Mouse (Mus musculus): ENCODE data around the gene Dysf. TPM values are rescaled to one million over a fixed set of nuclear protein-coding genes. Genes with fewer than 3 reads are reported as not detected.

Dysf gene
- polyA plus RNA-seq, 1 experiment from 2014 or later = 13.7 TPM

DNA sequence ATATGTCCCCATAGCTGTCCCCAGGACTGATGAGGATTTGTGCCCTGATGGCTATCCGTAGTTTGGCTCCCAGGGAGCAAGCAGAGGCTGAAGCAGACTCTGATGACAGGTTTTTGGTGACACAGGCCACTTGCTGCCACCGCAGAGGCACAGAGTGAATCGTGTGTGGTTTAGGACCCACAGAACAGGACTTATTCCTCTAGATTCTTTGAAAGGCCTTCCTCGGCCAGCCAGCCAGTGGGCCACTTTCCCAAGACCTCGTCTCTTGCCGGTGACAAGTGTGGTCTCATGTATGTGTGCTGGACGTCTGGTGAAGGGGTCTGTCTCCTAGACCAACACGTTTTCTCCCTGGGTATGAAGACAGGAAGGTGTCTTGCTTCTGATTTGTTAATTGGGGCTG lies 48.8 kb downstream of the Dysf start:
- Histone ChIP-seq H3K36me3 (peaks cover 3% of the 10 kb centered on the region; the same call in 1 of the 2 replicates), H3K9me3 (no peaks in the 10 kb centered on the region), H3K27me3 (ENCODE audit: insufficient read depth, poor library complexity, severe bottlenecking) (no peaks in the 10 kb centered on the region), H3K4me1 (peaks cover 47% of the 10 kb centered on the region), H3K27ac (peak overlapping the region; percentile 52; the same call in 1 of the 2 replicates), H3K4me3 (no peak overlapping the region)
- 75% methylated on average over 8 of the region's 8 CpGs for WGBS
- peak; percentile 62 for DNase-seq (ENCODE audit: low spot score)

DNA sequence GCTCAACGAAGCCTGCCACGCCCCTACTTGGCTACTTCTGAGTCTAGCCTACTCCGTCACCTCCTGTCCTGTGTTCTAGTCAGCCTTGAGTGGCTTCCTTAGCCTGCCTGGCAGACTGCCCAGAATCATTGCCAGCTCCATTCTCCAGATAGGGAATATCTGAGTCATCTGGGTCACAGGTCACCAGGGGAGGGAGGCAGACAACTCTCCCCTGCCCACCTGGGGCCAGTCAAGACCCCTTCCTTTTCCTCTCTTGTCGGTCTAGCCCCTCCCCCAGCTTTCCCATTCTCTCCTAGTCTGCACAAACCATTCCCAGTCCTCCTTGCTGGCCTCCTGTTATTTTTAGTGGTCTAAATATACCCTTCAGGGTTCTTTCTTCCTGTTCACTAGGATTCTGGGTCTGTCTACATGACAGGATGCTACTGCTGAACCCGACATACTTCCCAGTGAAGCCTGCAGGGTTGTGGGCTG lies 50.3 kb downstream of the Dysf start:
- H3K4me3 ChIP-seq = no peak overlapping the region
- H3K27ac ChIP-seq = peak overlapping the region; percentile 52
- no peaks in the 10 kb centered on the region for H3K27me3 ChIP-seq (ENCODE audit: insufficient read depth, poor library complexity, severe bottlenecking)
- DNase-seq (ENCODE audit: low spot score) = peak; percentile 81
- peaks cover 39% of the 10 kb centered on the region for H3K4me1 ChIP-seq
- H3K36me3 ChIP-seq = peaks cover 5% of the 10 kb centered on the region; the same call in 1 of the 2 replicates
- no peaks in the 10 kb centered on the region for H3K9me3 ChIP-seq
- 36% methylated on average over 5 of the region's 5 CpGs for WGBS

DNA sequence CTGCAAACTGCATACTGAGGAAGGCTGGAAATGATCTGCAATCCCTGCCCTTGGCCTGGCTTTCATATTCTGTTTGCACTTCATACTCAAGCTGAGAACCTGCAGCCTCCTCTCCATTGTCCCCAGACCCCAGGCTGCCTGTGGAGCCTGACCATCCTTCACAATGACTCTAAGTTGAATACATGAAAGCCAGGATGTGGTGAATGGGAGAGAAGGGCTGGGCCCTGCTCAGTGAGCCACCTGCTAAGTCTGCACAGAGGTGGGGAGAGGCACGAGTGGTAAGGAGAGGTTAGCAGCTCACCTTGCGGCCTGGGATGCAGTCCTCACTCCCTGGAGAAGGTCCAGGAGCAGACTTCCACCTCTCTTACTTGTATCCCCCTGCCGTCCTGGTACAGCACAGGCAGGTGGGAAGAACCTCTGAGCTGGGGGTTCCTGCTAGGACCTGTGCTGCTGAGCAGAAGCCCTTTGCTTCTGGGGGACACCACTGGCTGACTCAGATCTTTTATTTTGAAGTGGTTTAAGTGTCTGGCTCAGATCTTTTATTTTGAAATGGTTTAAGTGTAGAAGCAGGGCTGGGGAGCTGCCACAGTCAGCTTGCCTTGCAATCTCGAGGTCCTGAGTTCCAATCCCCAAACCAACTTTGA lies 51.5 kb downstream of the Dysf start:
- no peaks in the 10 kb centered on the region for H3K27me3 ChIP-seq (ENCODE audit: insufficient read depth, poor library complexity, severe bottlenecking)
- H3K36me3 ChIP-seq = peaks cover 15% of the 10 kb centered on the region; the same call in 1 of the 2 replicates
- WGBS = 59% methylated on average over 4 of the region's 4 CpGs
- H3K4me1 ChIP-seq = peaks cover 33% of the 10 kb centered on the region
- no peak overlapping the region for H3K4me3 ChIP-seq
- no peaks in the 10 kb centered on the region for H3K9me3 ChIP-seq
- H3K27ac ChIP-seq = peak overlapping the region; percentile 52; the same call in 1 of the 2 replicates
- DNase-seq (ENCODE audit: low spot score) = peak; percentile 71

DNA sequence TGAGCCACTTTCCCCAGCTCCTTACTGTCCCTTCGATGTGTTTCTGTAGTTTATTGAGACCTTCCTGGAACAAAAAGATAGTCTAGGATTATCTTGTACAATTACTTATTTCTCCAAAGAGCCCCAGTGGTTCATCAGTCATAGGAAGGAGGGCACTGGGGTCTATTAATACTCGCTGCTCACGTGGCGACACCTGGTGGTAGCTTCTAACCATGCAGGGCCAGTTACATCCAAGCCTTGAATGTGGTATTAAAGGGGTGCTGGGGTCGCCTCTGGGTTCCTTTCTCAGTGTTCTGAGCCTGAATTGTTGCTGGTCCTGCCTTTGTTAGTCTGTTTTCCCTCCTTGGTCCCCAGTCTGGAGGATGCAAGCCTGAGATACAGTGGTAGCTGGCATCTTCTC lies 52.9 kb downstream of the Dysf start:
- peak; percentile 77 for DNase-seq (ENCODE audit: low spot score)
- peaks cover 23% of the 10 kb centered on the region; the same call in 1 of the 2 replicates for H3K36me3 ChIP-seq
- no peak overlapping the region for H3K4me3 ChIP-seq
- WGBS = 6% methylated on average over 5 of the region's 5 CpGs
- no peak overlapping the region for H3K27ac ChIP-seq
- no peaks in the 10 kb centered on the region for H3K27me3 ChIP-seq (ENCODE audit: insufficient read depth, poor library complexity, severe bottlenecking)
- no peaks in the 10 kb centered on the region for H3K9me3 ChIP-seq
- peaks cover 33% of the 10 kb centered on the region for H3K4me1 ChIP-seq

DNA sequence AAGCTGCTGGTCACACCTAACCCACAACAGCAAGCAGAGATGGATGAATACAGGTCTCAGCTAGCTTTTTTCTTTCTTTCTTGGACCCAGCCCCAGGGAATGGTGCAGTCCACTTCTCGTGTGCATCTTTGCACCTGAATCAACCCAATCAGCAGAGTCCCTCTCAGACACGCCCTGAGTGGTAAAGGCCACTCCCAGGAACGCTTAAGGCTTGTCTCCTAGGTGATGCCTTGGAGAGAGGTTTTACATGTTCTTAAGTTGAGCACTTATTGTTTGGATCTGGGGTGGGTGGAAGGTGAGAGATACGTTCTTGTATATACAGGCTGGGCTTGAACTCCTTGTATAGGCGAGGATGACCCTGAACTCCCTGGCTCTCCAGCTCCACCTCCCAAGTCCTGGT lies 54.2 kb downstream of the Dysf start:
- peaks cover 33% of the 10 kb centered on the region for H3K36me3 ChIP-seq
- H3K4me3 ChIP-seq = no peak overlapping the region
- H3K4me1 ChIP-seq = peaks cover 28% of the 10 kb centered on the region
- H3K27me3 ChIP-seq (ENCODE audit: insufficient read depth, poor library complexity, severe bottlenecking) = no peaks in the 10 kb centered on the region
- no peak for DNase-seq (ENCODE audit: low spot score)
- 73% methylated on average over 5 of the region's 5 CpGs for whole genome bisulfite sequencing
- H3K27ac ChIP-seq = no peak overlapping the region
- H3K9me3 ChIP-seq = no peaks in the 10 kb centered on the region

DNA sequence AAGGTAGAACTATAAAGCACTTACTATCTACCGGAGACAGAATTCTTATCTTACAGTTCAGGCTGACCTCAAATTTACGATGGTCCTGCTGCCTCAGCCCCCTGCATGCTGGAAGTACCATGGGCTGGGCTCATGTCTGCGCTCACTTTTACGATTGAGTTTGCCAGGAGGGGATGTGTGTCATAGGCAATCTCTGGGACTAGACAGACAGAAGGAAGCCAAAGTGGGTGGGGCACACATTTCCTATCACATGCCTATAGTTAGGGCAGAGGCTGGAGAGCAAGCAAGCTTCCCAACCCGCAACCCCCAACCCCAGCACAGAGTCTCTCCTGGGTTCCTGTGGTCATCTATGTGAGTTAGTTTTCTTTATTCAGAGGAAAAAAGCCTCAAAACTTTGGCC lies 59.8 kb downstream of the Dysf start:
- Histone ChIP-seq H3K27me3 (ENCODE audit: insufficient read depth, poor library complexity, severe bottlenecking) (no peaks in the 10 kb centered on the region), H3K4me3 (no peak overlapping the region), H3K9me3 (no peaks in the 10 kb centered on the region), H3K27ac (no peak overlapping the region), H3K36me3 (peaks cover 77% of the 10 kb centered on the region), H3K4me1 (no peaks in the 10 kb centered on the region; the same call in 1 of the 2 replicates)
- no peak for DNase-seq (ENCODE audit: low spot score)
- WGBS = 63% methylated on average over 5 of the region's 5 CpGs

DNA sequence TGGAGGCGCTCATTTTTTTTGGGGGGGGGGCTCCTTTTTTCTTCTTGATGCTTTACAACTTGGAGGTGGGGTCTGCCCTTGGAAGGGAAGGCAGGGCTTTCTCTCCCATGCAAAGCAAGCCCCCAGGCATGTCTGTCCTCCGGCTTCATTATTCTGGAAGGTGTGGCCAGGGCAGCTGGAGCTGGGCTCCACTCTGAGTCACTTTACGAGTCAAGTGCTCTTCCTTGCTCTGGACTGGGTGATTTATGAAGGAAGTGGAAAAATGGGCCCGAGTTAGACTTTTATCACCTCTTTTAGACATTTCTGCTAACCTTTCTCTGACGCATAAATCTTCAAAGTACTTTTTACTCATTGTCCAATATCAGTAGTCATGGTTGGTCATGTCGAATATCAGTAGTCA lies 61.9 kb downstream of the Dysf start:
- H3K4me3 ChIP-seq = no peak overlapping the region
- H3K9me3 ChIP-seq = no peaks in the 10 kb centered on the region
- H3K27me3 ChIP-seq (ENCODE audit: insufficient read depth, poor library complexity, severe bottlenecking) = no peaks in the 10 kb centered on the region
- H3K4me1 ChIP-seq = no peaks in the 10 kb centered on the region
- H3K27ac ChIP-seq = no peak overlapping the region
- WGBS = 82% methylated on average over 6 of the region's 6 CpGs
- DNase-seq (ENCODE audit: low spot score) = no peak
- H3K36me3 ChIP-seq = peaks cover 74% of the 10 kb centered on the region

DNA sequence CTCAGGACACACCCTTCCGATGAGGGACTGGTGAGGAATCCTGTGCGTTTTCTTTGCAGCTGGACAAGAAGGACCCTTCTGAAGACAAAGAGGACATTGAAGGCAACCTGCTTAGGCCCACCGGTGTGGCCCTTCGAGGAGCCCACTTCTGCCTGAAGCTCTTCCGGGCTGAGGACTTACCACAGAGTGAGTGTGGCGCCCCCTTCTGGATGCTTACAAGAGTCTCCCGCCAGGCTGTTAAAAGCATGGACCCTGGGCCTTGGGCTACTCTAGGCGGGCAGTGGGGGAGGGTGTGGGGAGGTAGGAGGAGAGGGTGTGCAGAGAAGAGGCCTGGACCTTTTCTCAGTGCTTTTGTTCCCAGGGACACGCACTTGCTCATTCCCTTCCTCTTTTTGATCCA lies 64.2 kb downstream of the Dysf start:
- no peak for DNase-seq (ENCODE audit: low spot score)
- Histone ChIP-seq H3K4me1 (no peaks in the 10 kb centered on the region), H3K36me3 (peaks cover 75% of the 10 kb centered on the region), H3K9me3 (0 out of 2 replicates have a peak, but pooled peaks cover 2% of the 10 kb centered on the region), H3K27me3 (ENCODE audit: insufficient read depth, poor library complexity, severe bottlenecking) (no peaks in the 10 kb centered on the region), H3K27ac (no peak overlapping the region), H3K4me3 (no peak overlapping the region)
- 70% methylated on average over 9 of the region's 9 CpGs for WGBS

DNA sequence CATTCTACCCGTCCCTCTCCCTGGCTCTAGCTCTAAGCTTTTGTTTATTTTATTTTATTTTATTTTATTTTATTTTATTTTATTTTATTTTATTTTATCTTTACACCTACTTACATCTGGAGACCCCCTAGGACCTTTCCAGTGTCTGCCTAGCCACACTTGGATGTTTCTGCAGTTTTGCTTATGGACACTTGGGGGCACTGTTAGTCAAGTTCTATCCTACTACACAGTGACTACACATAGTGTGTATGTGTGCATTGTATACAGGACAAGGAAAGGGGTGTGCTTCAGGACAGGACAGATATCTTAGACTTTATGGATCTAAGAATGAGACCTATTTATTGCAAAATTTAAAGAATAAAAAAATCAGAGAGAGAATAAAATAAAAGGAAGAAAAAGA lies 69.8 kb downstream of the Dysf start:
- 32% methylated on average over 1 of the region's 1 CpGs for WGBS
- Histone ChIP-seq H3K4me3 (no peak overlapping the region), H3K9me3 (0 out of 2 replicates have a peak, but pooled peaks cover 2% of the 10 kb centered on the region), H3K4me1 (no peaks in the 10 kb centered on the region), H3K27ac (no peak overlapping the region), H3K36me3 (peaks cover 47% of the 10 kb centered on the region), H3K27me3 (ENCODE audit: insufficient read depth, poor library complexity, severe bottlenecking) (no peaks in the 10 kb centered on the region)
- no peak for DNase-seq (ENCODE audit: low spot score)

DNA sequence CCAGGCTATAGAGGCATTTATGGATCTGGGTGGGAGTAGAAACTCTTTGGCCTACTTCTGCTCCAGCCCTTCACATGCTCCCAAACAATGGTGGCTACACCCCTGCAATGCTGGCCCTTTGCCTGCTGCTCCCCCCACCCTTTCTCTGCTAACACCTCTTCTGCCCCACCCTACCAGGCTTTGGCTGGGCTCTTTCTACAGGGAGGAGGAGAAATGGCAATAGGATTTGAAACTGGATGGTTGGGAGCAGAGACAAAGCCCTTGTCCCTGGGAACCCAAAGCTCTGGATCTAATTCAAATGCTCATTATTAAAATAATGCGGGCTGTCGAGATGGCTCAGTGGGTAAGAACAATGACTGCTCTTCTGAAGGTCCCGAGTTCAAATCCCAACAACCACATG lies 72.2 kb downstream of the Dysf start:
- WGBS = 88% methylated on average over 3 of the region's 3 CpGs
- Histone ChIP-seq H3K4me3 (no peak overlapping the region), H3K27ac (no peak overlapping the region), H3K36me3 (peaks cover 47% of the 10 kb centered on the region), H3K9me3 (no peaks in the 10 kb centered on the region), H3K4me1 (peaks cover 5% of the 10 kb centered on the region; the same call in 1 of the 2 replicates), H3K27me3 (ENCODE audit: insufficient read depth, poor library complexity, severe bottlenecking) (no peaks in the 10 kb centered on the region)
- no peak for DNase-seq (ENCODE audit: low spot score)

DNA sequence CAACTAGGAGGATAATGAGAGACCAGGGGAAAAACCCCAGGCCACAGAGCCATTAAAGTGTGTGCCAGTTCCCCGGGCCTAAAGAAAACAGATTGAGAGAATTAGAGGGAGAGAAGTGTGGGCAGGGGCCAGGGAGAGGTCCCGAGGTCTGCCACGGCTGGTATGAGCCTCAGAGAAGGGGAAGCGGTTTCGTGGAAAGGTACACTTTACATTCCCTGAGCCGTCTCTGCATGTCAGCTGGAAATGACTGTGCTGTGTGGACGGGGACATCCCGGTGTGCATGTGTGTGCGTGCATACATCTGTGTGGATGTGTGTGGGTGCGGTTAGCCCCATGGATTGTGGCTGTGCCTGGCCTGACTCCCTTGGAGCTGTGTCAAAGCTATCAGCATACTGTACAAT lies 76.4 kb downstream of the Dysf start:
- H3K4me3 ChIP-seq = no peak overlapping the region
- H3K4me1 ChIP-seq = peaks cover 5% of the 10 kb centered on the region; the same call in 1 of the 2 replicates
- no peaks in the 10 kb centered on the region for H3K9me3 ChIP-seq
- no peak for DNase-seq (ENCODE audit: low spot score)
- no peak overlapping the region for H3K27ac ChIP-seq
- peaks cover 60% of the 10 kb centered on the region for H3K36me3 ChIP-seq
- 71% methylated on average over 10 of the region's 10 CpGs for WGBS
- H3K27me3 ChIP-seq (ENCODE audit: insufficient read depth, poor library complexity, severe bottlenecking) = no peaks in the 10 kb centered on the region

DNA sequence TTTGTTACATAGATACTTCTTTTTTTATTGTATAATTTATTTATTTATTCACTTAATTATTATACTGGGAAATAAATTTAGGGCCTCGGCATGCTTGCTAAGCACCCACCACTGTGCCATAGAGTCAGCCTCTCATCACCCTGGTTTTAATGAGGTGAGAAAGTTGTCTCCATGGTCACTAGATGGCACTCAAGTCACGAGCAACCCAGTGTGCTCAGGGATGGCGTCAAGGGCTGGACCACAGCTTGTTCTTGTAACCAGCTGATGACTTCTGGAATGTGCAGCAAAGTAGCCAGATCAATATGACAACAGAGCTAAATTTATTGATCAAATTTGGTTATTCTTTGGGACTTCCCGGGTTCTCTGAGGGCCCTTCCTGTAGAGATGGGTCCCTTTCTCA lies 85.1 kb downstream of the Dysf start:
- WGBS = 23% methylated on average over 4 of the region's 4 CpGs
- H3K27ac ChIP-seq = no peak overlapping the region
- DNase-seq (ENCODE audit: low spot score) = no peak
- H3K4me3 ChIP-seq = no peak overlapping the region
- peaks cover 24% of the 10 kb centered on the region for H3K36me3 ChIP-seq
- no peaks in the 10 kb centered on the region for H3K27me3 ChIP-seq (ENCODE audit: insufficient read depth, poor library complexity, severe bottlenecking)
- no peaks in the 10 kb centered on the region; the same call in 1 of the 2 replicates for H3K4me1 ChIP-seq
- no peaks in the 10 kb centered on the region for H3K9me3 ChIP-seq

DNA sequence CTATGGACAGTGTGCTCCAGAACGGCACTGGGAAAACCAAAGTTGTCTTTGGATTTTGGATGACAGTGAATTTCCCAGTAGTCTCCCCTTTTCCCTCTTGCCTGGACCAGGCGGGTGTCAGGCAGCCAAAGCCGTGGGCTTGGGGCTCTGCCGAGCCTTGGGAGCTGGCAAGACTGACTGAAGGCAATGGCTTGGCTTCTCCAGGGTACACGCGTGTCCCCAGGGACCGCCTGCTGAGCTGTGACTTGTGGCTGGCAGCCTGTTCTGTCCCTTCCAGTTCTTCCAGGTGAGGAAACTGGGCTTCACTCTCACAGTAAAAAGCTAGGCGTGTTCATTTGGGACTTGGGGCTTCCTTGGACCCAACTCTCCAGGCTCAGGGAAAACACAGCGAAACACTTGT lies 86.1 kb downstream of the Dysf start:
- H3K36me3 ChIP-seq = peaks cover 21% of the 10 kb centered on the region
- peaks cover 3% of the 10 kb centered on the region; the same call in 1 of the 2 replicates for H3K27me3 ChIP-seq (ENCODE audit: insufficient read depth, poor library complexity, severe bottlenecking)
- no peaks in the 10 kb centered on the region; the same call in 1 of the 2 replicates for H3K4me1 ChIP-seq
- WGBS = 82% methylated on average over 9 of the region's 9 CpGs
- DNase-seq (ENCODE audit: low spot score) = no peak
- no peak overlapping the region for H3K27ac ChIP-seq
- no peaks in the 10 kb centered on the region for H3K9me3 ChIP-seq
- H3K4me3 ChIP-seq = no peak overlapping the region
